Mouse (Mus musculus): ENCODE data around the gene Ece1. TPM values are rescaled to one million over a fixed set of nuclear protein-coding genes. Genes with fewer than 3 reads are reported as not detected.
A peak's percentile ranks its signal among the peaks of the same experiment; 100 is the strongest.

Ece1 gene
- total and polyA plus RNA-seq, 2 experiments from 2014 or later: 16.2 to 32.1 TPM

DNA sequence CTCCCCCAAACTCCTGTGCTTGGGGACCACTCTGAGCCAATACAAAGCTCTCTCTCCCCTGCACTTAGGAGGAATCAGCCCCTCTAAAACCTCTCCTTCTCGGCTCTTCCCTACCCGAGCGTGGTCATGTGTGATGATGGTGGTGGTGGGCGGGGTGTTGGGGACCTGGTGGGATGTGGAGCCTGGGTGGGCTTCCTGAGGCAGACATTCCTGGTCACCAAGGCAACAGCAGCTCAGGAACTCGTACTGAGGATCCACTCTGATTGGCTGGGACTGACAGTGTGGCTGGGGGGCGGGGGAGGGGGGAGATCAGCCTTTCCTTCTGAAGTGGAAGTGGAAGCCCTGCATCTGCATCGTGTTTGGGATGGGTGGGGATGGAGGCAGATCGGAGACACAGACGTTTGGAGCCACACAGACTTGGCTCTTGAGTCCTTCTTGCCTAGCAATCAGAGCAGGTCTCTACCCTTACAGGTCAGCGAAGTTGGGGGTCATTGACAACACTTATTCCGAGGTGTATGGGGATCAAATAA lies 30.7 kb downstream of the Ece1 start:
- H3K27ac ChIP-seq (ENCODE audit: low read depth, low read length): peak overlapping the region; percentile 86
- peak; percentile 84 for ATAC-seq
- TF ChIP-seq CTCF (IDR thresholded peaks at IDR 0.05; ENCODE audit: low read depth): no peak
- H3K36me3 ChIP-seq (ENCODE audit: insufficient read depth): no peaks in the 10 kb centered on the region; the same call in 1 of the 2 replicates
- peaks cover 34% of the 10 kb centered on the region for H3K4me1 ChIP-seq (ENCODE audit: insufficient read depth)
- peak overlapping the region; percentile 32 for H3K4me2 ChIP-seq (ENCODE audit: low read depth)
- H3K27me3 ChIP-seq (ENCODE audit: insufficient read depth, low read length): no peaks in the 10 kb centered on the region
- 8% methylated on average over 11 of the region's 11 CpGs for WGBS
- no peak overlapping the region for H3K4me3 ChIP-seq (ENCODE audit: low read depth, low read length)
- H3K9me3 ChIP-seq (ENCODE audit: low read length): no peaks in the 10 kb centered on the region
- DNase-seq: peak; percentile 80
- H3K9ac ChIP-seq: no peak overlapping the region

DNA sequence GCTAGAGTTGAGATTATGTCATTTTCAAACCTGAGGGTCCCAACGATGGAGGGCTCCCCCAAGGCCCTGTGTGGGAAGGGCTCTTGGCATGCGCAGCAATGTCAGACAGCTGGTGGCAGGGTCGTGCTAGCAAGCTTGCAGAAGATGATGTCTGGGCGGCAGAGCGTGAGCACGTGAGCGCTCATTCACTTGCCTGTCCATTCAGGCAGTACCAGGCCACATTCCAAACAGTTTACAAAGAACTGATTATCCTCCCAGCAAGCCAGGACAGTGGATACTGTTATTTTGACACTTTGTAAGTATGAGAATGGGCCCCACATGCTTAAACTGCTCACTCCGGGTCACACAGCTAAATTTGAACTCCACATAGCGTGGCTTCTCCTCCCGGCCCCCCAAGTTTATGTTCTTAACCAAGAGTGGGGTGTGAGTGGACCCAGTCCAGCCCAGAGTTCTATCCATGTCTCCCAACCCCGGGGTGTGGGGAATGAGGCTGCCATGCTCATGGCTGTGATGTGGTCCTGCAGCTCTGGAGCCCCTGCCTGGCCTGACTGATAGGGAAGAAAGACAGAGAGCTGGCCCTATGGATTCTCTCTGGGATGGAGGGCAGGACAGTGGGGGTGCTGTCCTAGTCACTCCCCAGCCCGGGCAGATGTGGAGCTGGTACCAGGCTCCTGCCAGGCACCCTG lies 34.7 kb downstream of the Ece1 start:
- Histone ChIP-seq H3K4me1 (ENCODE audit: insufficient read depth) (peaks cover 27% of the 10 kb centered on the region), H3K4me2 (ENCODE audit: low read depth) (no peak overlapping the region), H3K9ac (no peak overlapping the region), H3K36me3 (ENCODE audit: insufficient read depth) (no peaks in the 10 kb centered on the region), H3K27me3 (ENCODE audit: insufficient read depth, low read length) (no peaks in the 10 kb centered on the region), H3K27ac (ENCODE audit: low read depth, low read length) (no peak overlapping the region), H3K9me3 (ENCODE audit: low read length) (no peaks in the 10 kb centered on the region), H3K4me3 (ENCODE audit: low read depth, low read length) (no peak overlapping the region)
- no peak for TF ChIP-seq CTCF (IDR thresholded peaks at IDR 0.05; ENCODE audit: low read depth)
- peak; percentile 14 for ATAC-seq
- peak; percentile 49 for DNase-seq
- WGBS: 11% methylated on average over 12 of the region's 12 CpGs

DNA sequence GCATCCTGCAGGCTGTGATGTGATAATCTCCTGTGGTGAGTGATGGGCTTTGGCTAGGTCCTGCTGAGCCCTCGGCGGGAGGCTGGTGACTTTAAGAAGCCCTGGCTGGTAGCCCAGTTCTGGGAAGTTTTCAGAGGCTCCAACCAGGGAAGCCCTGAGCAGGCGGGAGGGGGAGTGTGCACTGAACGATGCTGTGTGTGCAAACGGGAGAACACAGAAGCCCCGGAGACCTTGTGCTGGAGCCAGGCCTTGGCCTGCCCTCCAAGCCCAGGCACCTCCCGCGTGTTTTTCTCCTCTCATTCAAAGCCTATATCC lies 35.2 kb downstream of the Ece1 start:
- DNase-seq (peak; percentile 81), ATAC-seq (peak; percentile 60)
- Histone ChIP-seq H3K4me2 (ENCODE audit: low read depth) (no peak overlapping the region), H3K27ac (ENCODE audit: low read depth, low read length) (no peak overlapping the region), H3K9ac (no peak overlapping the region), H3K4me1 (ENCODE audit: insufficient read depth) (peaks cover 22% of the 10 kb centered on the region), H3K27me3 (ENCODE audit: insufficient read depth, low read length) (no peaks in the 10 kb centered on the region), H3K36me3 (ENCODE audit: insufficient read depth) (no peaks in the 10 kb centered on the region), H3K4me3 (ENCODE audit: low read depth, low read length) (no peak overlapping the region), H3K9me3 (ENCODE audit: low read length) (no peaks in the 10 kb centered on the region)
- 4% methylated on average over 8 of the region's 8 CpGs for whole genome bisulfite sequencing
- TF ChIP-seq CTCF (IDR thresholded peaks at IDR 0.05; ENCODE audit: low read depth): no peak

DNA sequence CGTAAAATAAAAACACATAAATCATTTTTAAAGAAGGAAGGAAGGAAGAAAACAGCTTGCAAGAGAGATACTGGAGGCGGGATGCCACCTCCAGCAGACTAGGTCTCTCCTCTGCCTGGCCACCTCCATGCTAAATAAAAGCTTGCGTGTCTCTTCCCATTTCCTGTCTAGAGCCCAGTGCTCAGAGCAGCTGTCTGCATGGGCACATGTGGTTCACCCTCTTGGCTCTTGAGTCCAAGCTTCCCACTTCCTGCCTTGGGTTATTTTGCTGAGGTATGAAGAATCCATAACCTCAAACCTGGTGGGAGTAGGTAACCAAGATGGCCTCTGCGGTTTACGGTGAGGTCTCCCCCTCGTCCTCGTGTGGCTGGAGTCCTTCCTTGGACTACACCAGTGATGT lies 36.5 kb downstream of the Ece1 start:
- no peak overlapping the region for H3K9ac ChIP-seq
- TF ChIP-seq CTCF (IDR thresholded peaks at IDR 0.05; ENCODE audit: low read depth): no peak
- H3K9me3 ChIP-seq (ENCODE audit: low read length): no peaks in the 10 kb centered on the region
- no peaks in the 10 kb centered on the region for H3K27me3 ChIP-seq (ENCODE audit: insufficient read depth, low read length)
- H3K36me3 ChIP-seq (ENCODE audit: insufficient read depth): no peaks in the 10 kb centered on the region
- WGBS: 91% methylated on average over 7 of the region's 7 CpGs
- no peak overlapping the region for H3K4me3 ChIP-seq (ENCODE audit: low read depth, low read length)
- H3K4me2 ChIP-seq (ENCODE audit: low read depth): no peak overlapping the region
- ATAC-seq: no peak
- no peak for DNase-seq
- H3K4me1 ChIP-seq (ENCODE audit: insufficient read depth): peaks cover 14% of the 10 kb centered on the region; the same call in 1 of the 2 replicates
- no peak overlapping the region for H3K27ac ChIP-seq (ENCODE audit: low read depth, low read length)

DNA sequence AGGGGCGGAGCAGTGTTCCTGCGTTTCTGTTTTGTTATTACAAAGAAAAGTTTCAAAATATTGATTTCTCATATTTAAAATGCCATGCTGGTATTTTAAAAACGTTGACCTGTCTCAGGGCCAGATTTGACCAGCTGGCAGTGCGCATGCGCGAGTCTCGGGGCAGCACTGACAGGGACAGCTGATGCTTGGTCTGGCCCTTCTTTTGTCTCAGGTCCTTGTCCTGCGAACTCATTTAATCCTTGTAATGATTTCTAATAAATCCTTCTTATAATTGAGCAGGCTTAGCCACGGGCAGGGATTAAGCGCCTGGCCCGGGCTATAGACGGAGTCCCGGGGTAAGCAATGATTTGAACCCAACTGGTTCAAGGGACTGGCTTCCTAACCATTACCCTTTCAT lies 40.2 kb downstream of the Ece1 start:
- ATAC-seq: no peak

DNA sequence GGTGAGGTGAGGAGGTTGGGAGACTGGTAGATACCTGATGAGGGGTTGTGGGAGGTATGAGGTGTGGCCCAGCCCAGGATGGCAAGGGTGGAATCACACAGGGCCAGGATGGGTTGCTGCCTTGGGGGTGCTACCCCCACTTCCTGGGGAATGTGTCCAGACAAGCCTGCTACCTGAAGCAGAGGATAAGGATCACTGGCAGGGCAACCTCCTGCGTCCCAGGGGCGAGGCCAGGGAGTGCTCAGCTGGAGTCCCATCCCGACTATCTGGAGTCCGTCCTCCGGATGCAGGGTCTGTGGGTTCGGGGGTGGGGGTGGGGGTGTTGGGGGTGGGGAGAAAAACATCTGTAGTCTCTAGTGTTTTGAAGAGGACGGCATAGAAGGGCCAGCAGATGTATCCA lies 40.8 kb downstream of the Ece1 start:
- no peak for TF ChIP-seq CTCF (IDR thresholded peaks at IDR 0.05; ENCODE audit: low read depth)
- Histone ChIP-seq H3K27ac (ENCODE audit: low read depth, low read length) (no peak overlapping the region), H3K4me2 (ENCODE audit: low read depth) (no peak overlapping the region), H3K4me3 (ENCODE audit: low read depth, low read length) (no peak overlapping the region), H3K9ac (no peak overlapping the region), H3K4me1 (ENCODE audit: insufficient read depth) (peaks cover 4% of the 10 kb centered on the region; the same call in 1 of the 2 replicates), H3K27me3 (ENCODE audit: insufficient read depth, low read length) (no peaks in the 10 kb centered on the region), H3K36me3 (ENCODE audit: insufficient read depth) (no peaks in the 10 kb centered on the region), H3K9me3 (ENCODE audit: low read length) (no peaks in the 10 kb centered on the region)
- DNase-seq: no peak
- 46% methylated on average over 7 of the region's 7 CpGs for WGBS
- ATAC-seq: no peak

More for the DNA sequence above, 40.2 kb downstream of the Ece1 start:
- no peaks in the 10 kb centered on the region for H3K9me3 ChIP-seq (ENCODE audit: low read length)
- peaks cover 10% of the 10 kb centered on the region; the same call in 1 of the 2 replicates for H3K4me1 ChIP-seq (ENCODE audit: insufficient read depth)
- no peak for DNase-seq
- no peak overlapping the region for H3K9ac ChIP-seq
- H3K27ac ChIP-seq (ENCODE audit: low read depth, low read length): no peak overlapping the region
- no peaks in the 10 kb centered on the region for H3K36me3 ChIP-seq (ENCODE audit: insufficient read depth)
- no peaks in the 10 kb centered on the region for H3K27me3 ChIP-seq (ENCODE audit: insufficient read depth, low read length)
- H3K4me2 ChIP-seq (ENCODE audit: low read depth): no peak overlapping the region
- 43% methylated on average over 13 of the region's 13 CpGs for WGBS
- H3K4me3 ChIP-seq (ENCODE audit: low read depth, low read length): no peak overlapping the region
- TF ChIP-seq CTCF (IDR thresholded peaks at IDR 0.05; ENCODE audit: low read depth): no peak

DNA sequence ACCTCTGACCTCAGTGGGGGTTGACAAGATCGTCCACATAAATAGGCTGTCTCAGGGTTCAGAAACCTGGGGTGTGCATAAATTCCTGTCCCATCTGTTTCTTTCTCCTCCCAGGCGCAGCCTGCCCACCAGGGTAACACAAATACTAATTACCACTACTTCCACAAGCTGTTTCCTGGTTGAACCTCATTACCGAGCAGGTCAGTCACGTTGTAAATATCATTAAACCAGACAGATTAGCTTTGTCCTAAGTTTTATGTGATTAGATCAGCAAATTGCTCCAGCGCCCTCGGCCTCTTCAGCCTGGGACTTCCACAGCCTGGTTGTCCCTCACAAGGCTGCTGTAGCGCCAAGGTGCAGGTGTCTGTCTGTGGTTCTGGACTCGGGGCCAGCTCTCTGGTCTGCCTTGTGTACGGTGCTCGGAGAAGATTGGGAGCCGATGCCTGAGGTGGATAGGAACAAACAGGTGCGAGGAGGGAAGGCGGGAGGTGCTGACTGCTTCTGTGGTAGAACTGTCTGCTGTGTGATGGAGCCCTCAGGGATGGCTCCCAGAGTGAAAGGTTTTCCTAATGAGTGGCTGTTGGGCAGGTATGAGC lies 43.0 kb downstream of the Ece1 start:
- no peaks in the 10 kb centered on the region for H3K9me3 ChIP-seq (ENCODE audit: low read length)
- no peak overlapping the region for H3K27ac ChIP-seq (ENCODE audit: low read depth, low read length)
- no peak overlapping the region for H3K4me2 ChIP-seq (ENCODE audit: low read depth)
- no peaks in the 10 kb centered on the region for H3K27me3 ChIP-seq (ENCODE audit: insufficient read depth, low read length)
- no peaks in the 10 kb centered on the region for H3K36me3 ChIP-seq (ENCODE audit: insufficient read depth)
- TF ChIP-seq CTCF (IDR thresholded peaks at IDR 0.05; ENCODE audit: low read depth): no peak
- no peaks in the 10 kb centered on the region for H3K4me1 ChIP-seq (ENCODE audit: insufficient read depth)
- DNase-seq: no peak
- no peak overlapping the region for H3K4me3 ChIP-seq (ENCODE audit: low read depth, low read length)
- ATAC-seq: no peak
- WGBS: 58% methylated on average over 13 of the region's 13 CpGs
- H3K9ac ChIP-seq: no peak overlapping the region

All from forebrain, postnatal 0 days (tissue).